Mouse (Mus musculus): Measurements from ENCODE around the gene Cdh23. TPM values are rescaled to one million over a fixed set of nuclear protein-coding genes. Genes with fewer than 3 reads are reported as not detected.
A peak's percentile ranks its signal among the peaks of the same experiment; 100 is the strongest.

Cdh23 gene
- polyA plus RNA-seq, 1 experiment from 2014 or later, result 7.8 TPM

- no peak overlapping the region for H3K9ac ChIP-seq
- no peak overlapping the region for H3K27ac ChIP-seq
Measured at GRCm38 (mm10) chr10:60624217-60624708, 72.0 kb downstream of the Cdh23 start.

GRCm38 (mm10) chr10:60622836-60623235 lies 73.5 kb downstream of the Cdh23 start:
- Histone ChIP-seq H3K4me3 (no peak overlapping the region), H3K9ac (no peak overlapping the region), H3K4me2 (no peak overlapping the region), H3K36me3 (replicated peaks) (no peaks in the 10 kb centered on the region), H3K27ac (no peak overlapping the region), H3K27me3 (replicated peaks) (no peaks in the 10 kb centered on the region), H3K4me1 (peaks cover 6% of the 10 kb centered on the region), H3K9me3 (no peaks in the 10 kb centered on the region)
- no peak for ATAC-seq (replicated peaks)
- 63% methylated on average over 12 of the region's 12 CpGs for WGBS

More at GRCm38 (mm10) chr10:60624217-60624708, 72.0 kb downstream of the Cdh23 start:
- H3K36me3 ChIP-seq (replicated peaks), result no peaks in the 10 kb centered on the region
- H3K4me2 ChIP-seq, result no peak overlapping the region
- H3K9me3 ChIP-seq, result no peaks in the 10 kb centered on the region
- H3K27me3 ChIP-seq (replicated peaks), result no peaks in the 10 kb centered on the region
- H3K4me1 ChIP-seq, result peaks cover 6% of the 10 kb centered on the region
- ATAC-seq (replicated peaks), result peak; percentile 65
- no peak overlapping the region for H3K4me3 ChIP-seq
- WGBS, result 38% methylated on average over 14 of the region's 14 CpGs

- no peaks in the 10 kb centered on the region for H3K36me3 ChIP-seq (replicated peaks)
- no peak overlapping the region for H3K4me2 ChIP-seq
- no peak overlapping the region for H3K27ac ChIP-seq
- H3K27me3 ChIP-seq (replicated peaks), result no peaks in the 10 kb centered on the region
- WGBS, result 86% methylated on average over 8 of the region's 8 CpGs
- H3K4me3 ChIP-seq, result no peak overlapping the region
- ATAC-seq (replicated peaks), result no peak
- H3K9me3 ChIP-seq, result no peaks in the 10 kb centered on the region
- peaks cover 6% of the 10 kb centered on the region for H3K4me1 ChIP-seq
- H3K9ac ChIP-seq, result no peak overlapping the region
Measured at GRCm38 (mm10) chr10:60621470-60622170, 74.7 kb downstream of the Cdh23 start.

DNA sequence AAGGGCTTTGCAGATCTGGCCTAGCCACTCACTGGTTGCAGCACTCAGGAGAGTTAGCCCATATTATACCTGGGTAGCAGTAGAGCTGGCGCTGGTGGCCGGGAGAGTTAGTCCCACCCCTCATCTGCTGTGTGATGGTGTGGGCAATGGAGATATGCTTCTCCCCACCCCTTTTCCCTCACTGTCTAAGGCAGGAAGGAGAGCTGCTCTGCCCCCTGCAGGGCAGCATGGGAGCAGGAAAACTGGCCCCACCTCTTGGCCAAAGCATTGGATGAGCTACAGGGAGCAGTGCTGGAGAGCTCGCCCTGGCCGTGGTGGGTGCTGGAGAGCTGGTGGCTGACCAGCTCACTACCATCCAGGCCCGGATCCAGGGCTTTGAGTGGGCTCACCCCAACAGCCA lies 80.4 kb downstream of the Cdh23 start:
- Histone ChIP-seq H3K27me3 (replicated peaks) (no peaks in the 10 kb centered on the region), H3K4me2 (no peak overlapping the region), H3K27ac (no peak overlapping the region), H3K36me3 (replicated peaks) (no peaks in the 10 kb centered on the region), H3K4me3 (no peak overlapping the region), H3K9me3 (no peaks in the 10 kb centered on the region), H3K4me1 (no peaks in the 10 kb centered on the region), H3K9ac (no peak overlapping the region)
- no peak for ATAC-seq (replicated peaks)
- WGBS, result 69% methylated on average over 5 of the region's 5 CpGs

DNA sequence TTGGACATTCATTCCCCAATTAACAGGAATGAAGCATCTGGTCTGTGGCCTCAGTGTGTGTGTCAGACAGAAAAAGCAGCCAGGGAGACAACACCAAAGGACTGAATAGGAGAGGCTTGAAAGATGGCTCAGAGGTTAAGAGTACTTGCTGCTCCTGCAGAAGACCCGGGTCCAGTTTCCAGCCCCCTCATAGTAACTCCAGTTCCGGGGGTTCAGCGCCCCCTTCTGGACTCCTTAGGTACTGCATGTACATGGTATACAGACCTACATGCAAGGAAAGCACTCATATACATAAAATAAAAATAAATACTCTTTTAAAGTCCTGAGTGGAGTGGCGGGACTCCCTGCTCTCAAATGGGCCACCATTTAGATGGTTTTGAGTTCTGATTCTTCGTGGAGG lies 83.4 kb downstream of the Cdh23 start:
- Histone ChIP-seq H3K9ac (no peak overlapping the region), H3K4me3 (no peak overlapping the region), H3K27me3 (replicated peaks) (no peaks in the 10 kb centered on the region), H3K36me3 (replicated peaks) (no peaks in the 10 kb centered on the region), H3K4me1 (no peaks in the 10 kb centered on the region), H3K27ac (no peak overlapping the region), H3K4me2 (no peak overlapping the region), H3K9me3 (no peaks in the 10 kb centered on the region)
- WGBS, result 20% methylated on average over 5 of the region's 5 CpGs
- no peak for ATAC-seq (replicated peaks)

- 83% methylated on average over 5 of the region's 5 CpGs for WGBS
- no peak overlapping the region for H3K27ac ChIP-seq
- no peaks in the 10 kb centered on the region for H3K4me1 ChIP-seq
- no peak overlapping the region for H3K4me3 ChIP-seq
- no peaks in the 10 kb centered on the region for H3K27me3 ChIP-seq (replicated peaks)
- no peak overlapping the region for H3K9ac ChIP-seq
- no peaks in the 10 kb centered on the region for H3K36me3 ChIP-seq (replicated peaks)
- no peak for ATAC-seq (replicated peaks)
- no peaks in the 10 kb centered on the region for H3K9me3 ChIP-seq
- H3K4me2 ChIP-seq, result no peak overlapping the region
Measured at GRCm38 (mm10) chr10:60607166-60607565, 89.1 kb downstream of the Cdh23 start.

DNA sequence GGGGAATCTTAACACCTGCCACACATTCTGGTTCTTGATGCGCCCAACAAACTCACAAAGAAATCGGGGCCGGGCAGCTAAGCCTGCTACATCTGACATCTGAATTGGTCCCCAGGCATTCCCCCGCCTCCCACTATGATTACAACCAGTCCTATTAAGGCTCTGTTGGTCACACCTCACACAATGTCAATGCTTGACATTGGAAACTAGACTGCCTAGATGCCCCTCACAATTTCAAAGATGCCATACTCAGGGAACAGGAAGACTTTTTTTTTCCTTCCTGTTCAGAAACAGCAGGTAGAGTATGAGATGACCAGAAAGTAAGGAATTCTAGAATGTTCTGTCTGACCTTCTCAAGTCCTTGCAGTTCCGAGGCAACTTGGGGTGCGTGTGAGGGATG lies 89.6 kb downstream of the Cdh23 start:
- Histone ChIP-seq H3K27me3 (replicated peaks) (no peaks in the 10 kb centered on the region), H3K4me1 (no peaks in the 10 kb centered on the region), H3K27ac (no peak overlapping the region), H3K9ac (no peak overlapping the region), H3K36me3 (replicated peaks) (no peaks in the 10 kb centered on the region), H3K9me3 (no peaks in the 10 kb centered on the region), H3K4me3 (no peak overlapping the region), H3K4me2 (no peak overlapping the region)
- WGBS, result 88% methylated on average over 6 of the region's 6 CpGs
- ATAC-seq (replicated peaks), result no peak

DNA sequence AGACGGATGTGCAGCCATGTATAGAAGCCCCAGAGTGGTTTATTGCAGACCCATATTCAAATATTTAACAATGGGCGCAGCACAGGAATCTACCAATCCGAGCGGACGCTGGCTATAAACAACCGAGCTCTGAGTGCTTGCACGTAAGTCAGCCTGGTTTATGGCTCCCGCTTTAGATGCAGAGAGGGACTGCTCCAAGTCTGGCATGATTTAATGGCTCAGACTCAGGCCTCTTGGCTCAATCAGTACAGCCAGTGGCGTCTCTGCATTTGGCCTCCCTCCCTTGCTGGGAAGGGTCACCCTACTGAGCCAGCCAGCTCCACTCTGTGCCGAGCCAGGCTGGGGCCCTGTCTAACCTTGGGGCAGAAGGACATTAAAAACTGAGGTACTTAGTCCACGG lies 94.1 kb downstream of the Cdh23 start:
- no peaks in the 10 kb centered on the region for H3K4me1 ChIP-seq
- no peak for ATAC-seq (replicated peaks)
- H3K4me3 ChIP-seq, result no peak overlapping the region
- H3K4me2 ChIP-seq, result no peak overlapping the region
- no peaks in the 10 kb centered on the region for H3K9me3 ChIP-seq
- no peak overlapping the region for H3K27ac ChIP-seq
- H3K36me3 ChIP-seq (replicated peaks), result no peaks in the 10 kb centered on the region
- H3K9ac ChIP-seq, result no peak overlapping the region
- 87% methylated on average over 11 of the region's 11 CpGs for WGBS
- 0 out of 2 replicates have a peak, but pooled peaks cover 2% of the 10 kb centered on the region for H3K27me3 ChIP-seq (replicated peaks)

GRCm38 (mm10) chr10:60595166-60595565 lies 101.1 kb downstream of the Cdh23 start:
- peaks cover 15% of the 10 kb centered on the region for H3K27me3 ChIP-seq (replicated peaks)
- no peak overlapping the region for H3K4me3 ChIP-seq
- H3K27ac ChIP-seq, result no peak overlapping the region
- no peaks in the 10 kb centered on the region for H3K36me3 ChIP-seq (replicated peaks)
- WGBS, result 75% methylated on average over 6 of the region's 6 CpGs
- no peak overlapping the region for H3K9ac ChIP-seq
- H3K4me2 ChIP-seq, result no peak overlapping the region
- no peak for ATAC-seq (replicated peaks)
- no peaks in the 10 kb centered on the region for H3K9me3 ChIP-seq
- peaks cover 17% of the 10 kb centered on the region for H3K4me1 ChIP-seq

- peak; percentile 57 for ATAC-seq (replicated peaks)
- H3K4me3 ChIP-seq, result no peak overlapping the region
- H3K9me3 ChIP-seq, result no peaks in the 10 kb centered on the region
- H3K36me3 ChIP-seq (replicated peaks), result no peaks in the 10 kb centered on the region
- H3K27me3 ChIP-seq (replicated peaks), result peaks cover 22% of the 10 kb centered on the region
- no peak overlapping the region for H3K9ac ChIP-seq
- peaks cover 17% of the 10 kb centered on the region for H3K4me1 ChIP-seq
- H3K4me2 ChIP-seq, result no peak overlapping the region
- H3K27ac ChIP-seq, result peak overlapping the region; percentile 1; the same call in 1 of the 2 replicates
- 9% methylated on average over 22 of the region's 22 CpGs for WGBS
Measured at GRCm38 (mm10) chr10:60592881-60593575, 103.3 kb downstream of the Cdh23 start.

GRCm38 (mm10) chr10:60591281-60591680 lies 105.0 kb downstream of the Cdh23 start:
- H3K36me3 ChIP-seq (replicated peaks), result no peaks in the 10 kb centered on the region
- no peak for ATAC-seq (replicated peaks)
- peaks cover 17% of the 10 kb centered on the region for H3K4me1 ChIP-seq
- H3K4me3 ChIP-seq, result no peak overlapping the region
- no peak overlapping the region for H3K4me2 ChIP-seq
- no peaks in the 10 kb centered on the region for H3K9me3 ChIP-seq
- WGBS, result 81% methylated on average over 1 of the region's 1 CpGs
- H3K9ac ChIP-seq, result no peak overlapping the region
- no peak overlapping the region for H3K27ac ChIP-seq
- H3K27me3 ChIP-seq (replicated peaks), result peaks cover 22% of the 10 kb centered on the region

DNA sequence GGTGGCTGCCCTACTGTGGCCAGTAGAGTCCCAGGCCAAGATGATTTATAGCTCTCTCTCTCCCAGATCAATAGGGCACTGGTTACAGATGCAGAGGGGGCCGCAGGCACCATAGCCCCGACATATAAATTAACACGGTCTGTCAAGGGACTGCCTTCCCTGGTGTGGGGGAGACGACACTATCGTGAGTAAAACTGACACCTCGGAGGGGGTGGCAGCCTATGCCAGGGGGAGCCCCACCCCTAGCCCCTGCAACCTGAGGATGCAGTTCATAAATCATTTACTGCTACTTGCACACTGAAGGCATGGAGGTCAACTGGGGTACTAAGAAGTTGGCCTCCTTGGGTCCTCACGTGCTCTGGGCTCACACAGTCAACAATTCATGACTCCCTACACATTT lies 106.0 kb downstream of the Cdh23 start:
- no peak for ATAC-seq (replicated peaks)
- H3K9ac ChIP-seq, result no peak overlapping the region
- peaks cover 22% of the 10 kb centered on the region for H3K27me3 ChIP-seq (replicated peaks)
- H3K36me3 ChIP-seq (replicated peaks), result no peaks in the 10 kb centered on the region
- no peak overlapping the region for H3K4me2 ChIP-seq
- H3K9me3 ChIP-seq, result no peaks in the 10 kb centered on the region
- H3K4me1 ChIP-seq, result peaks cover 24% of the 10 kb centered on the region
- no peak overlapping the region for H3K27ac ChIP-seq
- H3K4me3 ChIP-seq, result no peak overlapping the region
- WGBS, result 81% methylated on average over 7 of the region's 7 CpGs

GRCm38 (mm10) chr10:60585691-60586090 lies 110.6 kb downstream of the Cdh23 start:
- H3K4me2 ChIP-seq, result no peak overlapping the region
- 14% methylated on average over 6 of the region's 6 CpGs for WGBS
- no peak overlapping the region for H3K9ac ChIP-seq
- H3K4me3 ChIP-seq, result no peak overlapping the region
- H3K4me1 ChIP-seq, result peaks cover 8% of the 10 kb centered on the region; the same call in 1 of the 2 replicates
- no peak overlapping the region for H3K27ac ChIP-seq
- no peaks in the 10 kb centered on the region for H3K9me3 ChIP-seq
- no peak for ATAC-seq (replicated peaks)
- H3K27me3 ChIP-seq (replicated peaks), result peaks cover 19% of the 10 kb centered on the region
- H3K36me3 ChIP-seq (replicated peaks), result no peaks in the 10 kb centered on the region

Data from midbrain, embryonic 15.5 days (tissue).